Comparison of ENCODE assay signal across 8 mouse cellular contexts in the genomic region with DNA sequence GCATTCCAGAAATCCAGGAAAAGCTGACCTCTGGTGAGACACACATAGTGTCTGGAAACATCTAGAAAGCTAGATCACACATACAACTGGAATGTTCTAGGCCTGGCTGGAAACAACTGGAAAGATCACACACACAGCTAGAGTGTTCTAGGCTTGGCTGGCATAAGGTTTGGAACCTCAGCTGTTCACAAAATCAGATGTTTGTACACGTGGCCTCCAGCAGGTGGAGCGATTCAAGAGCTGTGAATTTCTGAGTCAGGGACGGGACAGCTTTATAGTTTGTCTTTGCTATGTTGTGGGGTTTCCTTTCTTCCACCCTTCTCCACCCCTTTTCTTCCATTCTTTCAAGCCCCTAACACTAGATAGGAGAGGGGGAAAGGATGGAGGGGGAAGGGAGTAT. TPM values are rescaled to one million over a fixed set of nuclear protein-coding genes. Genes with fewer than 3 reads are reported as not detected.
DNase-seq lines count a peak whose midpoint lies in the region; ATAC-seq and TF ChIP-seq lines count a peak whose summit lies in the region.

No protein-coding gene starts in this region.

- TF ChIP-seq CTCF in left cerebral cortex, adult 2 months (IDR thresholded peaks at IDR 0.05): peak; percentile 65
- TF ChIP-seq CTCF in liver, postnatal 0 days (IDR thresholded peaks at IDR 0.05; ENCODE audit: low read depth): peak; percentile 89

- intact Hi-C loops in left cerebral cortex, adult 2 months (cut with DNase I): loop anchor here (2.0 to 5.0 kb wide), 2 partner anchors 45 to 84 kb away; no protein-coding TSS in a partner anchor
- intact Hi-C loops in heart, postnatal 10 days (cut with DNase I): loop anchor here (2.0 kb wide), 2 partner anchors 46 to 84 kb away; no protein-coding TSS in a partner anchor

- peaks cover 4% of the 10 kb centered on the region; the same call in 1 of the 2 replicates for H3K4me1 ChIP-seq in liver, postnatal 0 days (ENCODE audit: insufficient read depth)

- no peak overlapping the region for H3K27ac ChIP-seq in left cerebral cortex, adult 2 months
- H3K27ac ChIP-seq in liver, postnatal 0 days (ENCODE audit: low read depth): no peak overlapping the region

- peak; percentile 71 for DNase-seq in adrenal gland, adult 2 months
- no peak for DNase-seq in adrenal gland, postnatal 25 days
- peak; percentile 52 to 61 for DNase-seq in left cerebral cortex, adult 2 months (ENCODE audit: extremely low spot score in 1 of 2, low spot score in 2 of 2)
- no peak for DNase-seq in left cerebral cortex, adult 11 months (ENCODE audit: low spot score)
- DNase-seq in adrenal gland, postnatal 36 days: peak; percentile 68 to 76
- DNase-seq in heart, postnatal 10 days: peak; percentile 76 to 82
- peak; percentile 60 for DNase-seq in liver, postnatal 0 days
- peak; percentile 58 for DNase-seq in right cerebral cortex, postnatal 14 days

- no peak overlapping the region for H3K4me3 ChIP-seq in left cerebral cortex, adult 2 months
- H3K4me3 ChIP-seq in liver, postnatal 0 days (ENCODE audit: low read depth, low read length): no peak overlapping the region

- H3K27me3 ChIP-seq in liver, postnatal 0 days (ENCODE audit: insufficient read depth, low read length): no peaks in the 10 kb centered on the region

- no peaks in the 10 kb centered on the region for H3K9me3 ChIP-seq in liver, postnatal 0 days (ENCODE audit: low read length)

- TF ChIP-seq EP300 in liver, postnatal 0 days (IDR thresholded peaks at IDR 0.05; ENCODE audit: low read depth): no peak

- 20% methylated on average over 3 of the region's 3 CpGs for WGBS in liver, postnatal 0 days (ENCODE audit: insufficient replicate concordance)

- no peak overlapping the region for H3K4me2 ChIP-seq in liver, postnatal 0 days (ENCODE audit: low read depth, low read length)

- peak; percentile 60; the same call in 1 of the 2 replicates for ATAC-seq in liver, postnatal 0 days

- no peak overlapping the region for H3K9ac ChIP-seq in liver, postnatal 0 days (replicated peaks)

- H3K36me3 ChIP-seq in liver, postnatal 0 days (replicated peaks; ENCODE audit: insufficient read depth, low read length): peaks cover 9% of the 10 kb centered on the region

RNA-seq across cellular contexts. Expression of gene Tulp2, which starts 4.7 kb away (rescaled TPM):
- total RNA-seq in adrenal gland, adult 2 months (2021): under 1 TPM; 0.41 to 0.75 TPM
- polyA plus RNA-seq in adrenal gland, adult 2 months (2012; rRNA removed): 0.44 and 0.64 TPM in 2 replicates
- total RNA-seq in adrenal gland, postnatal 25 days (2021): 0.46 and 0.67 TPM in 2 replicates
- under 1 TPM in 1 of 2 experiments, not detected in 1; 0.30 TPM for total RNA-seq in left cerebral cortex, adult 2 months (2021)
- 1 to 10 TPM in 1 of 2 experiments, under 1 TPM in 1; 0.86 to 2.1 TPM for total RNA-seq in adrenal gland, postnatal 36 days (2021)
- not detected for total RNA-seq in heart, postnatal 10 days (2021)
- 0.22 and 0.30 TPM in 2 replicates for polyA plus RNA-seq in liver, postnatal 0 days (2015; fragmentation: Nextera tagmentation; extraction: Ambion mirVana)

RNA-seq across cellular contexts. Expression of gene Gm45808, which starts 9.6 kb away (rescaled TPM):
- total RNA-seq in adrenal gland, adult 2 months (2021): 10 to 100 TPM in 1 of 2 experiments, 1 to 10 TPM in 1; 2.2 to 33.5 TPM
- polyA plus RNA-seq in adrenal gland, adult 2 months (2012; rRNA removed): 0.45 TPM in 1 of 2 replicates, not detected in the other
- 21.0 and 40.1 TPM in 2 replicates for total RNA-seq in adrenal gland, postnatal 25 days (2021)
- total RNA-seq in left cerebral cortex, adult 2 months (2021): 1 to 10 TPM; 1.5 to 2.0 TPM
- total RNA-seq in adrenal gland, postnatal 36 days (2021): 10 to 100 TPM; 39.2 to 52.3 TPM
- total RNA-seq in heart, postnatal 10 days (2021): 1 to 10 TPM; 2.2 to 2.5 TPM
- polyA plus RNA-seq in liver, postnatal 0 days (2015; fragmentation: Nextera tagmentation; extraction: Ambion mirVana): 0.15 and 0.33 TPM in 2 replicates

RNA-seq across cellular contexts. Expression of gene Bax, which starts 10.3 kb away (rescaled TPM):
- total RNA-seq in adrenal gland, adult 2 months (2021): 10 to 100 TPM; 52.5 to 60.6 TPM
- 148 and 158 TPM in 2 replicates for polyA plus RNA-seq in adrenal gland, adult 2 months (2012; rRNA removed)
- 61.4 and 68.8 TPM in 2 replicates for total RNA-seq in adrenal gland, postnatal 25 days (2021)
- total RNA-seq in left cerebral cortex, adult 2 months (2021): 10 to 100 TPM; 66.9 to 67.4 TPM
- total RNA-seq in adrenal gland, postnatal 36 days (2021): 10 to 100 TPM; 60.1 to 64.5 TPM
- total RNA-seq in heart, postnatal 10 days (2021): 10 to 100 TPM; 44.5 to 45.8 TPM
- polyA plus RNA-seq in liver, postnatal 0 days (2015; fragmentation: Nextera tagmentation; extraction: Ambion mirVana): 59.6 and 60.8 TPM in 2 replicates

RNA-seq across cellular contexts. Expression of gene Dhdh, which starts 11.6 kb away (rescaled TPM):
- 10 to 100 TPM; 55.4 to 71.1 TPM for total RNA-seq in adrenal gland, adult 2 months (2021)
- polyA plus RNA-seq in adrenal gland, adult 2 months (2012; rRNA removed): 17.6 and 21.4 TPM in 2 replicates
- 62.3 and 75.5 TPM in 2 replicates for total RNA-seq in adrenal gland, postnatal 25 days (2021)
- 1 to 10 TPM; 3.7 to 4.8 TPM for total RNA-seq in left cerebral cortex, adult 2 months (2021)
- total RNA-seq in adrenal gland, postnatal 36 days (2021): 10 to 100 TPM; 57.8 to 75.6 TPM
- total RNA-seq in heart, postnatal 10 days (2021): 1 to 10 TPM; 4.7 to 6.0 TPM
- 8.4 and 9.5 TPM in 2 replicates for polyA plus RNA-seq in liver, postnatal 0 days (2015; fragmentation: Nextera tagmentation; extraction: Ambion mirVana)

RNA-seq across cellular contexts. Expression of gene Ftl1, which starts 17.3 kb away (rescaled TPM):
- 1,000 to 10,000 TPM; 1,338 to 1,480 TPM for total RNA-seq in adrenal gland, adult 2 months (2021)
- 7,024 and 7,397 TPM in 2 replicates for polyA plus RNA-seq in adrenal gland, adult 2 months (2012; rRNA removed)
- total RNA-seq in adrenal gland, postnatal 25 days (2021): 786 and 951 TPM in 2 replicates
- total RNA-seq in left cerebral cortex, adult 2 months (2021): 100 to 1,000 TPM; 200 to 208 TPM
- total RNA-seq in adrenal gland, postnatal 36 days (2021): 1,000 to 10,000 TPM in 1 of 2 experiments, 100 to 1,000 TPM in 1; 896 to 1,448 TPM
- total RNA-seq in heart, postnatal 10 days (2021): 100 to 1,000 TPM; 232 to 268 TPM
- 5,147 and 5,518 TPM in 2 replicates for polyA plus RNA-seq in liver, postnatal 0 days (2015; fragmentation: Nextera tagmentation; extraction: Ambion mirVana)

Comparison
In these comparisons a context has a peak if more than half of its experiments do, and no peak if none do; other contexts are left out.
1. DNase-seq: peak in adrenal gland, adult 2 months (single experiment), left cerebral cortex, adult 2 months (2 of 2), adrenal gland, postnatal 36 days (2 of 2), heart, postnatal 10 days (2 of 2), liver, postnatal 0 days (single experiment) and right cerebral cortex, postnatal 14 days (single experiment); none in adrenal gland, postnatal 25 days (single experiment) and left cerebral cortex, adult 11 months (single experiment).